Mouse (Mus musculus): ENCODE data around the gene Zfp618.

The Zfp618 gene

GRCm38 (mm10) chr4:62998908-62999307, 33.5 kb downstream of the Zfp618 start:
- DNase-seq (ENCODE audit: low read depth, low spot score) = no peak

GRCm38 (mm10) chr4:62999321-62999720, 33.9 kb downstream of the Zfp618 start:
- DNase-seq (ENCODE audit: low read depth, low spot score) = no peak

- no peak for DNase-seq (ENCODE audit: low read depth, low spot score)
These were observed 34.5 kb downstream of the Zfp618 start for GRCm38 (mm10) chr4:62999916-63000315.

GRCm38 (mm10) chr4:63000316-63001055, 35.1 kb downstream of the Zfp618 start:
- DNase-seq (ENCODE audit: low read depth, low spot score) = no peak

GRCm38 (mm10) chr4:63002386-63002785, 37.0 kb downstream of the Zfp618 start:
- no peak for DNase-seq (ENCODE audit: low read depth, low spot score)

GRCm38 (mm10) chr4:63004519-63004918, 39.1 kb downstream of the Zfp618 start:
- no peak for DNase-seq (ENCODE audit: low read depth, low spot score)

- DNase-seq (ENCODE audit: low read depth, low spot score) = no peak
These were observed 40.2 kb downstream of the Zfp618 start for GRCm38 (mm10) chr4:63005446-63006185.

GRCm38 (mm10) chr4:63006198-63007155, 41.1 kb downstream of the Zfp618 start:
- DNase-seq (ENCODE audit: low read depth, low spot score) = peak; percentile 19

GRCm38 (mm10) chr4:63008206-63008605, 42.8 kb downstream of the Zfp618 start:
- DNase-seq (ENCODE audit: low read depth, low spot score) = no peak

GRCm38 (mm10) chr4:63008822-63009221, 43.4 kb downstream of the Zfp618 start:
- no peak for DNase-seq (ENCODE audit: low read depth, low spot score)

- no peak for DNase-seq (ENCODE audit: low read depth, low spot score)
These were observed 44.4 kb downstream of the Zfp618 start for GRCm38 (mm10) chr4:63009821-63010220.

GRCm38 (mm10) chr4:63010226-63010625, 44.9 kb downstream of the Zfp618 start:
- DNase-seq (ENCODE audit: low read depth, low spot score) = no peak

- DNase-seq (ENCODE audit: low read depth, low spot score) = no peak
These were observed 53.2 kb downstream of the Zfp618 start for GRCm38 (mm10) chr4:63018616-63019015.

GRCm38 (mm10) chr4:63019428-63019858, 54.1 kb downstream of the Zfp618 start:
- DNase-seq (ENCODE audit: low read depth, low spot score) = no peak

GRCm38 (mm10) chr4:63021034-63021700, 55.8 kb downstream of the Zfp618 start:
- DNase-seq (ENCODE audit: low read depth, low spot score) = no peak

GRCm38 (mm10) chr4:63023465-63023864, 58.1 kb downstream of the Zfp618 start:
- DNase-seq (ENCODE audit: low read depth, low spot score) = no peak

GRCm38 (mm10) chr4:63024098-63024497, 58.7 kb downstream of the Zfp618 start:
- no peak for DNase-seq (ENCODE audit: low read depth, low spot score)

- no peak for DNase-seq (ENCODE audit: low read depth, low spot score)
These were observed 59.4 kb downstream of the Zfp618 start for GRCm38 (mm10) chr4:63024734-63025256.

- DNase-seq (ENCODE audit: low read depth, low spot score) = no peak
These were observed 59.9 kb downstream of the Zfp618 start for GRCm38 (mm10) chr4:63025306-63025705.

- no peak for DNase-seq (ENCODE audit: low read depth, low spot score)
These were observed 60.9 kb downstream of the Zfp618 start for GRCm38 (mm10) chr4:63026286-63026685.

- no peak for DNase-seq (ENCODE audit: low read depth, low spot score)
These were observed 62.1 kb downstream of the Zfp618 start for GRCm38 (mm10) chr4:63027451-63027850.

All from telencephalon, adult 2 months (tissue).